Mouse (Mus musculus): ENCODE measurements around the gene Foxs1. TPM values are rescaled to one million over a fixed set of nuclear protein-coding genes. Genes with fewer than 3 reads are reported as not detected.

Gene Foxs1
- polyA plus RNA-seq, 2 experiments = 0.08 to 0.18 TPM

DNA sequence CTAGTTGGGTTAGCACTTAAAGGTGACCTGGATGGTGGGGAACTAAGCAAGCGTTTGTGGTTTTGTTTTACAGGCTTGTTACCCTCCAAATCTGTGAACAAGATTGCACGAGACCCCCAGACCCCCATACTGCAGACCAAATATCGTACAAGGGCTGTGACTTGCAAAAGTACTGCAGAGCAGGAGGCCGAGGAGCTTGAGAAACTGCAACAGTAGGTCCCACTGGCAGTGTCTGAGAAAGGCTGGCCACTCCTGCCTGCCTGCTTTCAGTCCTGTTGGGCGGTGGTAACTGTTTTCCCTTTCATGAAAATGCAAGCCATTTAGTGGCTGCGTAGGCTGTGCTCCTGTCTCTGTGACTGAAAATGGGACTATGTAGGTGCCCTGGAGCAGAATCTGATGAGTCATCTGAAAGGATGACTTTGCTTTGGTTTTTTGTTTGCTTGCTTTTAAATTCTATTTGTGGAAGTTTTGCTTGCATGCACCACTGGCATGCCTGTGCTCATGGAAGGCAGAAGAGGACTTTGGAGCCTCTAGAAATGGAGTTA is 48.8 kb downstream of the Foxs1 start:
- DNase-seq (ENCODE audit: low read depth in 3 of 3, low spot score in 3 of 3) (no peak), ATAC-seq (ENCODE audit: insufficient read depth) (no peak)
- no peaks in the 10 kb centered on the region for H3K9me3 ChIP-seq (ENCODE audit: control insufficient read depth, low read length)
- H3K9ac ChIP-seq (replicated peaks) = no peak overlapping the region
- peaks cover 97% of the 10 kb centered on the region for H3K36me3 ChIP-seq (replicated peaks; ENCODE audit: control insufficient read depth, insufficient read depth, low read depth)
- H3K4me3 ChIP-seq (ENCODE audit: insufficient read depth in 1 of 2, low read depth in 2 of 2, low read length in 2 of 2) = no peak overlapping the region
- TF ChIP-seq EP300 (IDR thresholded peaks at IDR 0.05; ENCODE audit: low read depth) (no peak), CTCF (IDR thresholded peaks at IDR 0.05; ENCODE audit: low read depth) (no peak)
- no peaks in the 10 kb centered on the region for H3K27me3 ChIP-seq (ENCODE audit: control insufficient read depth, insufficient read depth, low read length)
- H3K4me1 ChIP-seq (replicated peaks; ENCODE audit: control insufficient read depth in 2 of 2, insufficient read depth in 2 of 2, low read length in 1 of 2) = no peaks in the 10 kb centered on the region
- H3K4me2 ChIP-seq (ENCODE audit: low read depth) = no peak overlapping the region
- no peak overlapping the region for H3K27ac ChIP-seq
- 90% methylated on average over 6 of the region's 6 CpGs for WGBS (ENCODE audit: insufficient replicate concordance)

Other genes starting within 250 kb of the Foxs1 start
- gene Mcts2, start 246.2 kb downstream of the Foxs1 start, polyA plus RNA-seq (2012; rRNA removed) = 4.3 and 10.3 TPM in 2 replicates
- 14.7 and 15.2 TPM in 2 replicates for gene Mcts2, start 246.2 kb downstream of the Foxs1 start, polyA plus RNA-seq (2014; fragmentation: Nextera tagmentation; extraction: Ambion mirVana)
- gene Id1, start 197.0 kb downstream of the Foxs1 start, polyA plus RNA-seq (2012; rRNA removed) = 45.6 and 50.6 TPM in 2 replicates
- 20.7 and 22.6 TPM in 2 replicates for gene Id1, start 197.0 kb downstream of the Foxs1 start, polyA plus RNA-seq (2014; fragmentation: Nextera tagmentation; extraction: Ambion mirVana)
- 0.51 and 0.92 TPM in 2 replicates for gene Cox4i2, start 179.0 kb downstream of the Foxs1 start, polyA plus RNA-seq (2012; rRNA removed)
- gene Cox4i2, start 179.0 kb downstream of the Foxs1 start, polyA plus RNA-seq (2014; fragmentation: Nextera tagmentation; extraction: Ambion mirVana) = 0.47 and 0.51 TPM in 2 replicates
- gene Bcl2l1, start 101.5 kb downstream of the Foxs1 start, polyA plus RNA-seq (2012; rRNA removed) = 72.2 and 81.6 TPM in 2 replicates
- 172 and 186 TPM in 2 replicates for gene Bcl2l1, start 101.5 kb downstream of the Foxs1 start, polyA plus RNA-seq (2014; fragmentation: Nextera tagmentation; extraction: Ambion mirVana)
- 25.1 and 47.1 TPM in 2 replicates for gene Tpx2, start 85.2 kb downstream of the Foxs1 start, polyA plus RNA-seq (2012; rRNA removed)
- gene Tpx2, start 85.2 kb downstream of the Foxs1 start, polyA plus RNA-seq (2014; fragmentation: Nextera tagmentation; extraction: Ambion mirVana) = 80.9 and 82.6 TPM in 2 replicates
- 0.02 TPM in 1 of 2 replicates, not detected in the other for gene Mylk2, start 21.9 kb downstream of the Foxs1 start, polyA plus RNA-seq (2012; rRNA removed)
- not detected in 2 replicates for gene Mylk2, start 21.9 kb downstream of the Foxs1 start, polyA plus RNA-seq (2014; fragmentation: Nextera tagmentation; extraction: Ambion mirVana)
- 0.02 and 0.05 TPM in 2 replicates for gene Dusp15, start 18.5 kb upstream of the Foxs1 start, polyA plus RNA-seq (2012; rRNA removed)
- gene Dusp15, start 18.5 kb upstream of the Foxs1 start, polyA plus RNA-seq (2014; fragmentation: Nextera tagmentation; extraction: Ambion mirVana) = not detected in 2 replicates
- gene Ttll9, start 29.3 kb upstream of the Foxs1 start, polyA plus RNA-seq (2012; rRNA removed) = 0.05 and 0.11 TPM in 2 replicates
- 0.08 and 0.18 TPM in 2 replicates for gene Ttll9, start 29.3 kb upstream of the Foxs1 start, polyA plus RNA-seq (2014; fragmentation: Nextera tagmentation; extraction: Ambion mirVana)
- gene Pdrg1, start 82.2 kb upstream of the Foxs1 start, polyA plus RNA-seq (2012; rRNA removed) = 20.6 and 26.9 TPM in 2 replicates
- 21.5 and 23.0 TPM in 2 replicates for gene Pdrg1, start 82.2 kb upstream of the Foxs1 start, polyA plus RNA-seq (2014; fragmentation: Nextera tagmentation; extraction: Ambion mirVana)
- gene Xkr7, start 98.6 kb upstream of the Foxs1 start, polyA plus RNA-seq (2012; rRNA removed) = not detected in 2 replicates
- not detected in 2 replicates for gene Xkr7, start 98.6 kb upstream of the Foxs1 start, polyA plus RNA-seq (2014; fragmentation: Nextera tagmentation; extraction: Ambion mirVana)
- gene Ccm2l, start 132.7 kb upstream of the Foxs1 start, polyA plus RNA-seq (2012; rRNA removed) = 2.1 and 2.2 TPM in 2 replicates
- 0.71 and 0.81 TPM in 2 replicates for gene Ccm2l, start 132.7 kb upstream of the Foxs1 start, polyA plus RNA-seq (2014; fragmentation: Nextera tagmentation; extraction: Ambion mirVana)
- gene Hck, start 175.3 kb upstream of the Foxs1 start, polyA plus RNA-seq (2012; rRNA removed) = 5.9 and 6.0 TPM in 2 replicates
- 6.9 and 7.8 TPM in 2 replicates for gene Hck, start 175.3 kb upstream of the Foxs1 start, polyA plus RNA-seq (2014; fragmentation: Nextera tagmentation; extraction: Ambion mirVana)
- 13.0 TPM in 2 replicates for gene Tm9sf4, start 228.1 kb upstream of the Foxs1 start, polyA plus RNA-seq (2012; rRNA removed)
- gene Tm9sf4, start 228.1 kb upstream of the Foxs1 start, polyA plus RNA-seq (2014; fragmentation: Nextera tagmentation; extraction: Ambion mirVana) = 23.7 and 32.4 TPM in 2 replicates

Data from liver, embryonic 14.5 days (tissue).